Mouse (Mus musculus): ENCODE measurements around the gene Nbas.

Nbas gene

GRCm38 (mm10) chr12:13626803-13627706 is 358.1 kb downstream of the Nbas start:
- no peak for DNase-seq
